Mouse (Mus musculus) heart, adult 18-20 months (tissue): Measurements from ENCODE around the gene Gm29427. TPM values are rescaled to one million over a fixed set of nuclear protein-coding genes. Genes with fewer than 3 reads are reported as not detected.
"Not testable (repeated sequence)": the region's sequence is repeated elsewhere in the genome, so short reads cannot be mapped to it uniquely, and the experiment has no call there.

ENCODE experiments used
- DNase-seq, 2 experiments: peaks; one replicate each; pipeline ENCODE4 v3.0.0; 2021 to 2022; ENCODE audit warnings: mixed read lengths in 1 of 2
- total RNA-seq, 2 experiments: library from RNA; stranded (reverse); gene quantifications; 2 replicates each; pipeline ENCODE4 v1.2.3; 2021

The Gm29427 gene
- total RNA-seq, 2 experiments from 2014 or later: 0.18 to 0.27 TPM

DNA sequence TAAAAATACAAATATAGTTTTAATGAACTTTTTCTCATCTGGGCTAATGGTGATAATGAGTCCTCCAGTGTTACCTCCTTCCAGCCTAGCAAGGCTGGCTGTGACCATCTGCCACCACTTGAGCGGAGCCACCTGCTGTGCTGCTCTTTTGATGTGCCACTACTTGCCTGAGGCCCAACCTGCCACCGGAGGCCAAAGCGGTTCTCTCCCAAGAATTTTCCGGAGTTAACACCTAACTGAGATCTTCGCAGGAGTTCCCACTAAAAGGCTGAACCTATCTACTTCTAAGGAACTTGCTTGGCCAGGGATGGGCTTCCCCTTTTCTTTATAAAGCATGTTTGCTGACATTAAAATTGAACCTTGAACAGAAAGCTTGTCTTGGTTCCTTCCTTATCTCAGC is 56.0 kb downstream of the Gm29427 start:
- not testable (repeated sequence) for DNase-seq

DNA sequence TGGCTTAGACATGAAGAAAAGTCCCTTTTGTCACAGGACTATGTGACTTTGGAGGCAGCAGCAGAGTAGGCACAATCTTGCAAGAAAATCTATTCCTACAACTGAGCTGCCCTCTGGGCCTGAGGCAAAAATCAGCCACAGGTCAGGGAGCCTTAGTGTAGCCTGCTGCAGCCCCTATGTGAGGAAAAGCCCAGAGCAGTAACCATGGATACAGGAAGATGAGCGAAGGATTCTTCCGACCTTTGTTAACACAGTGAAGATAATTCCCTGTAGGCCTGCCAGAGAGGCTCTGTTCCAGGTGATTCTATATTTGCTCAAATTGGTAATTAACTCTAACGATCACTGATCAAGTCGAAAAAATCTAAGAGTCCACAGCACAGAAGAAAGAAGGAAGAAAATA is 71.5 kb downstream of the Gm29427 start:
- DNase-seq: no peak

DNA sequence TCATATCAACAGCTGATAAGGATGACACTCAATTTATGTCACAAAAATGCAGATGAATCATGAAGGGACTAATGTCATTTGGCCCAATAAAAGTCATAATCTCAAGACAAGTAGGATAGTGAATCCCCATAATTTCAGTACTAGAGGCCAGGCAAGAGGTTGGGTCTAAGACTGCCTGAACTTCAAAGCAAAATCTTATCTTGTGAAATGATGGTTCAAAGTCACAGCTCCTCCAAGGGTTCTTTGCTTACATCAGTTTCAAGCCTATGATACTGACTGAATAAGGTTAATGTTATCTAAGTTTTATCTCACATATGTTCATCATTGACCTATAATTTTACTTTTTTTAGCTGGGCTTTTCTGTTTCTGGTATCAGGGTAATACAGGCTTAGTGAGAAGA is 74.6 kb downstream of the Gm29427 start:
- no peak for DNase-seq

DNA sequence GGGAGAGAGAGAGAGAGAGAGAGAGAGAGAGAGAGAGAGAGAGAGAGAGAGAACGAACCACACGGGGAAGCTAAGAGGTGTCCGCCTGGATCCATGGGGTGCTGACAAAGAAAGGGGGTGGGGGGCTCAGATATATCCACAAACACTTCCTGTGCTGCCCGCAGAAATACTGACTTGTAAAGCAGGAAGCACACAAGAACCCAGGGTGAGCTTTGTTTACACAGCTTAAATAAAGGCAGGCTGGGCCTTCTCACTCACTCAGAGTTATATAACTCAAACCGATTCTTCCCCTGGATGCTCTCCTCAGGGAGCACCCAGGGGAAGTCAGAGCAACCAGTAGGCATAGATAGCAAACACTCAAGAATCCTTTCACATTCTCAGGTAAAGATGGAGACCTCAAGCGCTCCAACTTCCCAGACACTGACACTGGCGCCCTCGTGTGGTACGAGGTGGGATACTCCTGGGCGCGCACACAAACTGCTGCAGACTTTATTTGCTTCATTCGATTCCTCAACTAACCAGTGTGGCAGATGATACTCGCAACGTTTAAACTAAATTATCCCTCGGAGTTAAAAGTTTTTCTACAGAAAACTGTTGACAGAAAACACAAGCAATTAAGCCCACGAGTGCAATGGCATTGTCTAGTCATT is 81.7 kb downstream of the Gm29427 start:
- peak; percentile 37 to 81 for DNase-seq

DNA sequence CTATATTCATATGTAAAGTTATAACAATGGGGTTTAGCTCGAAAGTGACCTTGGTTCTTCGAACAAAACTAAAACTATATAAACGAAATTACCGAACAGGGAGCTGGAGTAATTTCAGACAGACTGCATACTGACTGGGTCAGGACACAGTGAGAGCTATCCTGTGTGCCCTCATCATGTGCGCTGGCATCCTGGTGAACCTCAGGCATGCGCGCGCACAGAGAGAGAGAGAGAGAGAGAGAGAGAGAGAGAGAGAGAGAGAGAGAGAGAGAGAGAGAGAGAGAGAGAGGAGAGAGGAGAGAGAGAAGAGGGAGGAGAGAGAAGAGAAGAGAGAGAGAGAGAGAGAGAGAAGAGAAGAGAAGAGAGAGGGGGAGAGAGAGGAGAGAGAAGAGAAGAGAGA is 82.3 kb downstream of the Gm29427 start:
- no peak for DNase-seq

DNA sequence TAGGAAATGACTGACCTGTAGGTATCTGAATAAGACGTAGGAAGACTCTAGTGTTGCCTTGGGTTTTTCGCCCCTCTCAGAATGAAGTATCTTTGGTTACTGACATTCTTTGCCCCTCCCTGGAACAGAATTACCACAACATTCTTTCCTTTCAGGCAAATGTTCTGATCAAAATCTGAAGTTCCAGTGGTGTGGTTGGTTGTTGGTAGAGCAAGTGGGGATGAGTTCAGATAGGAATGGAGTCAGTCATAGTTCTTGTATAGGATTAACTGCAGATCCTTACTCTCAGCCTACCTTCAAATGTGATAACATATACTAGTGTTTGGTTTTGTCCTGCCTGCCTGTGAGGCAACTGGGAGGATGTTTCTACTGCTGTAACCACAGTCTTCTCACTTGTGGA is 86.1 kb downstream of the Gm29427 start, which contains the start of gene Zp3r:
Gene Zp3r, minus strand, starts transcription at position 101 of the 400 bp plus-strand sequence.
- DNase-seq: no peak

Other genes with a start within 250 kb of the Gm29427 start
- not detected for gene Zp3r, start 86.2 kb downstream of the Gm29427 start, total RNA-seq
- gene C4bp, start 54.2 kb downstream of the Gm29427 start, total RNA-seq: not detected
- gene Yod1, start 1.5 kb upstream of the Gm29427 start, total RNA-seq: 1 to 10 TPM; 3.6 to 4.4 TPM
- gene Pfkfb2, start 13.5 kb upstream of the Gm29427 start, total RNA-seq: 10 to 100 TPM; 79.7 to 83.4 TPM
- under 1 TPM; 0.45 to 0.77 TPM for gene AA986860, start 16.2 kb upstream of the Gm29427 start, total RNA-seq
- gene Fcamr, start 85.1 kb upstream of the Gm29427 start, total RNA-seq: under 1 TPM; 0.35 to 0.85 TPM
- 1 to 10 TPM in 1 of 2 experiments, not detected in 1; 4.2 TPM for gene Pigr, start 110.9 kb upstream of the Gm29427 start, total RNA-seq
- gene Fcmr, start 149.9 kb upstream of the Gm29427 start, total RNA-seq: 1 to 10 TPM; 2.2 to 8.5 TPM
- gene Il24, start 171.7 kb upstream of the Gm29427 start, total RNA-seq: not detected
- not detected for gene Il20, start 195.7 kb upstream of the Gm29427 start, total RNA-seq
- gene Il19, start 224.3 kb upstream of the Gm29427 start, total RNA-seq: not detected